In the genomic region with DNA sequence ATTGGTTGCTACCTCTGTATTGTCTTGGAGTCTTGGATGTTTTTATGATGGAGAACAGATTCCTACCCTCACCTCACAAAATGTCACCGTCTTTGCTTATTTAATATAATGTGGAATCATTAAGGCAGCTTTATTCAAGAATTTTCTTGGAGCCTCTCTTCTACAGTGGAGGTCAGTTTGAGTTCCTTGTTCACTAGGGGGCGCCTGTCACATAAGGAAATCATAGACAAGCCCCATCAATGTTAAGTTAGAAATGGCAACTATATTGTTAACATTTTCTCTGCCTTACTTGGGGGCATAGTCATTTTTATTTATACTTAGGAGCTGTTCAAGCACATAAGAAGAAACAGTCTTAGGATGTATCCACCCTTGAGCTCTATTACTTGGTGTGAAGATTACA, we compare ENCODE assay signal across 9 mouse cellular contexts. TPM values are rescaled to one million over a fixed set of nuclear protein-coding genes. Genes with fewer than 3 reads are reported as not detected.
DNase-seq lines count a peak whose midpoint lies in the region; ATAC-seq and TF ChIP-seq lines count a peak whose summit lies in the region.
"Had no signal": no experiment of that assay in that cellular context is flagged by ENCODE, and none has a peak within 500 bp of the region (broad histone marks: within the 10 kb centered on the region; RNA-seq: fewer than 3 reads in every experiment).

No protein-coding gene starts in this region.

- peaks cover 3% of the 10 kb centered on the region for H3K4me1 ChIP-seq in liver, adult 2 months (ENCODE audit: control insufficient read depth, insufficient read depth, low read length)
- peaks cover 2% of the 10 kb centered on the region; the same call in 1 of the 2 replicates for H3K4me1 ChIP-seq in liver, embryonic 11.5 days (replicated peaks; ENCODE audit: control insufficient read depth, insufficient read depth, low read length)

- no peaks in the 10 kb centered on the region for H3K9me3 ChIP-seq in liver, embryonic 11.5 days (ENCODE audit: control insufficient read depth, low read length)
- H3K9me3 ChIP-seq: liver, embryonic 15.5 days had no signal

- no peak overlapping the region for H3K9ac ChIP-seq in liver, adult 2 months (ENCODE audit: low read depth, low read length)
- no peak overlapping the region for H3K9ac ChIP-seq in liver, embryonic 11.5 days (ENCODE audit: low read depth, low read length)
- H3K9ac ChIP-seq: liver, embryonic 15.5 days had no signal

- peak; percentile 27; the same call in 1 of the 2 replicates for TF ChIP-seq CTCF in liver, adult 2 months (IDR thresholded peaks at IDR 0.05; ENCODE audit: low read depth, low read length)

- TF ChIP-seq POLR2A in liver, adult 2 months (IDR thresholded peaks at IDR 0.05; ENCODE audit: extremely low read depth, insufficient read depth, low read length): no peak

- peak; percentile 44 for DNase-seq in cerebellum, adult 11 months
- DNase-seq in cerebellum, adult 11-12 months: no peak
- peak; percentile 47 for DNase-seq in liver, adult 2 months (ENCODE audit: extremely low read depth, low read depth, low spot score)
- DNase-seq in liver, embryonic 11.5 days (ENCODE audit: low spot score): no peak
- DNase-seq in T-cell, adult 2 months (ENCODE audit: low spot score): peak; percentile 25
- peak; percentile 36 for DNase-seq in embryo, embryonic 11.5 days (ENCODE audit: low read depth, low spot score)
- peak; percentile 44 to 68 for DNase-seq in layer of hippocampus, postnatal 10 days (ENCODE audit: low spot score in 2 of 2)
- DNase-seq in right cerebral cortex, postnatal 10 days (ENCODE audit: low spot score in 2 of 2): peak; percentile 64 to 77

- H3K79me2 ChIP-seq in liver, adult 2 months (ENCODE audit: control insufficient read depth, insufficient read depth, low read length): no peaks in the 10 kb centered on the region

- ATAC-seq in liver, embryonic 11.5 days (replicated peaks; ENCODE audit: low FRiP score): no peak; the same call in 1 of the 2 replicates

- 2% methylated on average over 2 of the region's 2 CpGs for WGBS in liver, adult 2 months
- 4% methylated on average over 2 of the region's 2 CpGs for WGBS in liver, embryonic 11.5 days

- H3K27ac ChIP-seq in liver, adult 2 months (replicated peaks; ENCODE audit: insufficient read depth, low read depth, low read length): no peak overlapping the region
- no peak overlapping the region for H3K27ac ChIP-seq in liver, embryonic 11.5 days (ENCODE audit: low read depth, low read length)
- H3K27ac ChIP-seq: liver, embryonic 15.5 days had no signal

- no peak overlapping the region for H3K4me3 ChIP-seq in liver, adult 2 months (ENCODE audit: insufficient read depth, low read depth, low read length)
- no peak overlapping the region for H3K4me3 ChIP-seq in liver, embryonic 11.5 days (ENCODE audit: low read depth, low read length)
- H3K4me3 ChIP-seq: liver, embryonic 15.5 days had no signal

- no peaks in the 10 kb centered on the region for H3K36me3 ChIP-seq in liver, adult 2 months (ENCODE audit: control insufficient read depth, insufficient read depth, low read length)
- no peaks in the 10 kb centered on the region for H3K36me3 ChIP-seq in liver, embryonic 11.5 days (ENCODE audit: control insufficient read depth, insufficient read depth, low read length)
- H3K36me3 ChIP-seq: liver, embryonic 15.5 days had no signal

- H3K4me2 ChIP-seq in liver, embryonic 11.5 days: no peak overlapping the region
- H3K4me2 ChIP-seq: liver, embryonic 15.5 days had no signal

- H3K27me3 ChIP-seq in liver, adult 2 months (ENCODE audit: control insufficient read depth, insufficient read depth, low read length): peaks cover 10% of the 10 kb centered on the region
- H3K27me3 ChIP-seq in liver, embryonic 11.5 days (replicated peaks; ENCODE audit: control insufficient read depth, insufficient read depth, low read length): peaks cover 36% of the 10 kb centered on the region

RNA-seq across cellular contexts. Expression of gene Elovl4, which starts 1.5 kb away (rescaled TPM):
- total RNA-seq in liver, adult 2 months (2014; rRNA removed): not detected in 2 replicates
- not detected in 2 replicates for polyA plus RNA-seq in liver, adult 2 months (2012; rRNA removed)
- 3.0 and 3.1 TPM in 2 replicates for polyA plus RNA-seq in liver, embryonic 11.5 days (2014; fragmentation: Nextera tagmentation; extraction: Ambion mirVana)
- total RNA-seq in layer of hippocampus, postnatal 10 days (2021): 10 to 100 TPM; 87.5 to 93.3 TPM

RNA-seq across cellular contexts. Expression of gene Ttk, which starts 26.9 kb away (rescaled TPM):
- total RNA-seq in liver, adult 2 months (2014; rRNA removed): 0.18 and 0.74 TPM in 2 replicates
- polyA plus RNA-seq in liver, adult 2 months (2012; rRNA removed): not detected in 2 replicates
- polyA plus RNA-seq in liver, embryonic 11.5 days (2014; fragmentation: Nextera tagmentation; extraction: Ambion mirVana): 34.7 and 35.6 TPM in 2 replicates
- total RNA-seq in layer of hippocampus, postnatal 10 days (2021): 1 to 10 TPM; 1.8 to 3.0 TPM

Comparison
In these comparisons a context has a peak if more than half of its experiments do, and no peak if none do; other contexts are left out.
1. DNase-seq: peak in cerebellum, adult 11 months (single experiment), liver, adult 2 months (single experiment), T-cell, adult 2 months (single experiment), embryo, embryonic 11.5 days (single experiment), layer of hippocampus, postnatal 10 days (2 of 2) and right cerebral cortex, postnatal 10 days (2 of 2); none in cerebellum, adult 11-12 months (single experiment) and liver, embryonic 11.5 days (single experiment).
2. RNA of gene Elovl4, which starts 1.5 kb away (total RNA-seq): 87.5 to 93.3 TPM in layer of hippocampus, postnatal 10 days; not detected in liver, adult 2 months; every median in the first group is over 10 times any median in the second.